Mouse (Mus musculus): ENCODE results near the gene Tshz2. TPM values are rescaled to one million over a fixed set of nuclear protein-coding genes. Genes with fewer than 3 reads are reported as not detected.

Tshz2 gene
- total RNA-seq, 2 experiments from 2014 or later = 39.5 to 51.4 TPM

- DNase-seq = no peak
These were observed 379.0 kb downstream of the Tshz2 start for GRCm38 (mm10) chr2:170011858-170012257.

GRCm38 (mm10) chr2:170017302-170017701 is 384.5 kb downstream of the Tshz2 start:
- DNase-seq = no peak

- DNase-seq = no peak
These were observed 385.1 kb downstream of the Tshz2 start for GRCm38 (mm10) chr2:170017926-170018325.

GRCm38 (mm10) chr2:170022953-170023352 is 390.1 kb downstream of the Tshz2 start:
- no peak for DNase-seq

- DNase-seq = no peak
These were observed 390.9 kb downstream of the Tshz2 start for GRCm38 (mm10) chr2:170023741-170024140.

- DNase-seq = no peak
These were observed 392.1 kb downstream of the Tshz2 start for GRCm38 (mm10) chr2:170024939-170025338.

- peak; percentile 57 to 59 for DNase-seq
These were observed 393.1 kb downstream of the Tshz2 start for GRCm38 (mm10) chr2:170025896-170026295.

- DNase-seq = no peak
These were observed 395.0 kb downstream of the Tshz2 start for GRCm38 (mm10) chr2:170027837-170028236.

GRCm38 (mm10) chr2:170028488-170029303 is 395.9 kb downstream of the Tshz2 start:
- no peak for DNase-seq

- peak in 1 of 2 experiments; percentile 14 for DNase-seq
These were observed 396.6 kb downstream of the Tshz2 start for GRCm38 (mm10) chr2:170029304-170029856.

GRCm38 (mm10) chr2:170031226-170031625 is 398.4 kb downstream of the Tshz2 start:
- no peak for DNase-seq

- DNase-seq = no peak
These were observed 399.1 kb downstream of the Tshz2 start for GRCm38 (mm10) chr2:170031872-170032271.

- no peak for DNase-seq
These were observed 400.4 kb downstream of the Tshz2 start for GRCm38 (mm10) chr2:170033219-170033618.

- no peak for DNase-seq
These were observed 402.0 kb downstream of the Tshz2 start for GRCm38 (mm10) chr2:170034794-170035193.

GRCm38 (mm10) chr2:170036791-170037241 is 404.0 kb downstream of the Tshz2 start:
- no peak for DNase-seq

- no peak for DNase-seq
These were observed 404.5 kb downstream of the Tshz2 start for GRCm38 (mm10) chr2:170037346-170037745.

GRCm38 (mm10) chr2:170039772-170040171 is 407.0 kb downstream of the Tshz2 start:
- DNase-seq = no peak

- peak; percentile 22 to 34 for DNase-seq
These were observed 408.3 kb downstream of the Tshz2 start for GRCm38 (mm10) chr2:170041101-170041500.

- DNase-seq = peak; percentile 22 to 43
These were observed 409.8 kb downstream of the Tshz2 start for GRCm38 (mm10) chr2:170042471-170043213.

- DNase-seq = no peak
These were observed 410.5 kb downstream of the Tshz2 start for GRCm38 (mm10) chr2:170043290-170043689.

- DNase-seq = no peak
These were observed 413.1 kb downstream of the Tshz2 start for GRCm38 (mm10) chr2:170045896-170046295.

- no peak for DNase-seq
These were observed 413.7 kb downstream of the Tshz2 start for GRCm38 (mm10) chr2:170046371-170047145.
